Comparison of ENCODE assay signal across 20 mouse cellular contexts in genomic region chr2:122887526-122887925, GRCm38 (mm10).
"Had no signal": no experiment of that assay in that cellular context is flagged by ENCODE, and none has a peak within 500 bp of the region (broad histone marks: within the 10 kb centered on the region; RNA-seq: fewer than 3 reads in every experiment).

No protein-coding gene starts in this region.

- H3K27ac ChIP-seq: left cerebral cortex, adult 2 months; liver, embryonic 15.5 days; lung, embryonic 15.5 days; midbrain, embryonic 10.5 days; midbrain, embryonic 13.5 days; neural tube, embryonic 13.5 days; stomach, embryonic 15.5 days had no signal

- H3K4me3 ChIP-seq: left cerebral cortex, adult 2 months; liver, embryonic 15.5 days; lung, embryonic 15.5 days; megakaryocyte, embryonic 14.5 days; midbrain, embryonic 10.5 days; midbrain, embryonic 13.5 days; myocyte; neural tube, embryonic 13.5 days; stomach, embryonic 15.5 days had no signal

- DNase-seq: layer of hippocampus, postnatal 36 days; lung, adult 18-20 months; lung, postnatal 10 days; lung, postnatal 36 days; retina, postnatal 1 day; right cerebral cortex, postnatal 25 days; spleen, adult 18-20 months; thymus, postnatal 25 days had no signal

- H3K4me2 ChIP-seq: liver, embryonic 11.5 days; liver, embryonic 15.5 days; lung, embryonic 15.5 days; midbrain, embryonic 13.5 days; neural tube, embryonic 13.5 days; stomach, embryonic 15.5 days had no signal

- H3K36me3 ChIP-seq: liver, embryonic 15.5 days; lung, embryonic 15.5 days; midbrain, embryonic 10.5 days; midbrain, embryonic 13.5 days; neural tube, embryonic 13.5 days; stomach, embryonic 15.5 days had no signal

- H3K9ac ChIP-seq: liver, embryonic 15.5 days; lung, embryonic 15.5 days; midbrain, embryonic 13.5 days; neural tube, embryonic 13.5 days; stomach, embryonic 15.5 days had no signal

- H3K9me3 ChIP-seq: liver, embryonic 15.5 days; lung, embryonic 15.5 days; stomach, embryonic 15.5 days had no signal

- H3K27me3 ChIP-seq: liver, embryonic 15.5 days; lung, embryonic 15.5 days; megakaryocyte, embryonic 14.5 days; midbrain, embryonic 13.5 days; neural tube, embryonic 13.5 days; stomach, embryonic 15.5 days had no signal

- ATAC-seq: intestine, postnatal 0 days; midbrain, embryonic 13.5 days; midbrain, embryonic 16.5 days had no signal

- H3K4me1 ChIP-seq: liver, embryonic 15.5 days; lung, embryonic 15.5 days; megakaryocyte, embryonic 14.5 days; midbrain, embryonic 10.5 days; midbrain, embryonic 13.5 days; neural tube, embryonic 13.5 days; stomach, embryonic 15.5 days had no signal
